Mouse (Mus musculus) bone marrow macrophage, adult 2 months (primary cell): ENCODE data around the gene Ints13.

Experiments used
- CTCF ChIP-seq: IDR thresholded peaks from 2 replicates; pipeline ENCODE4 v1.5.1; 2012; ENCODE audit warnings: low read depth, mild to moderate bottlenecking, low read length, moderate library complexity
- POLR2A ChIP-seq: IDR thresholded peaks from 2 replicates; pipeline ENCODE4 v1.6.1; 2012; ENCODE audit warnings: mild to moderate bottlenecking, low read depth, low read length, borderline replicate concordance

GRCm38 (mm10) chr6:146611897-146612296 lies 34.3 kb upstream of the Ints13 start:
- TF ChIP-seq CTCF = no peak
- no peak for TF ChIP-seq POLR2A
